Mouse (Mus musculus): ENCODE data around the gene Trim38. TPM values are rescaled to one million over a fixed set of nuclear protein-coding genes. Genes with fewer than 3 reads are reported as not detected.

Gene Trim38
- polyA plus RNA-seq, 1 experiment from 2014 or later = not detected

- Histone ChIP-seq H3K4me1 (no peaks in the 10 kb centered on the region), H3K4me3 (no peak overlapping the region), H3K4me2 (no peak overlapping the region), H3K9me3 (replicated peaks) (no peaks in the 10 kb centered on the region), H3K36me3 (no peaks in the 10 kb centered on the region), H3K9ac (no peak overlapping the region), H3K27me3 (replicated peaks) (no peaks in the 10 kb centered on the region), H3K27ac (no peak overlapping the region)
- ATAC-seq = no peak
- 56% methylated on average over 3 of the region's 3 CpGs for WGBS (ENCODE audit: insufficient replicate concordance)
Measured at GRCm38 (mm10) chr13:23822213-23822612, 52.5 kb downstream of the Trim38 start.

DNA sequence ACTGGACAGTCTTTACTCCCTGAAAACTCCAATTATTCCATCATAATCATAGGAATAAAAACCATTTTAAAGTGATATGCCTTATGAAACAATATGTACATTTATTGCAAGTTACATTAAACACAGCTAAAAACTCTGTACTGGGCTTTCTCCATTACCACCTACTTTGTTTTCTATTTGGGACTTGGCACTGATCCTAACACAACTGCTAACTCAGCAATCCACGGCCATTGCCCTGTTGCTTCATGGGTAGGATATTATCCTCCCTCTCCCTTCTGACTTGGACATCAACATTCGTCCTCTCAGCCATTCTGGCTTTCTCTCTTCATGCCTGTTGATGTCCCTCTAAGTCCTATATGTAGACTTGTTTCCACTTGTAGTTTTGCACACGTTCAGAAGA, 56.9 kb downstream of the Trim38 start:
- WGBS (ENCODE audit: insufficient replicate concordance) = 54% methylated on average over 3 of the region's 3 CpGs
- H3K27ac ChIP-seq = no peak overlapping the region
- no peak overlapping the region for H3K4me2 ChIP-seq
- no peak overlapping the region for H3K4me3 ChIP-seq
- no peak overlapping the region for H3K9ac ChIP-seq
- H3K36me3 ChIP-seq = no peaks in the 10 kb centered on the region
- H3K27me3 ChIP-seq (replicated peaks) = no peaks in the 10 kb centered on the region
- H3K4me1 ChIP-seq = no peaks in the 10 kb centered on the region
- no peaks in the 10 kb centered on the region for H3K9me3 ChIP-seq (replicated peaks)
- no peak for ATAC-seq

DNA sequence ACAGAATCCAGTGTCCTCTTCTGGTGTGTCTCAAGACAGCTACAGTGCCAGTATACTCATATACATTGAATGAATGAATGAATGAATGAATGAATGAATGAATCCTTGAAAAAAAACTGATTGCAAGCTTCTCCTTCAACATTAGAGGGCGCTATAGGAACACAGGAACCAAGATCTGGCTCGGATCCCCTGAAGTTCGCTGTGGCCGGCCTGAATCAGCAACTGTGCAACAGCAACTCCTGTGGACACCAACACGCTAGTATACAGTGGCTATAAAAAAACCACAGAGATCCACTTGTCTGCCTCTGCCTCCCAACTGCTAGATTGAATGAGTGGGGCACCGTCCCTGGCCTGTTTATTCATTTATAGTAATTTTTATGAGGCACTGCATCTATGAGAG, 63.3 kb downstream of the Trim38 start:
- no peaks in the 10 kb centered on the region for H3K4me1 ChIP-seq
- H3K4me3 ChIP-seq = no peak overlapping the region
- no peaks in the 10 kb centered on the region for H3K9me3 ChIP-seq (replicated peaks)
- H3K27me3 ChIP-seq (replicated peaks) = no peaks in the 10 kb centered on the region
- H3K27ac ChIP-seq = no peak overlapping the region
- ATAC-seq = no peak
- no peak overlapping the region for H3K9ac ChIP-seq
- H3K4me2 ChIP-seq = no peak overlapping the region
- H3K36me3 ChIP-seq = no peaks in the 10 kb centered on the region
- WGBS (ENCODE audit: insufficient replicate concordance) = 9% methylated on average over 6 of the region's 6 CpGs

DNA sequence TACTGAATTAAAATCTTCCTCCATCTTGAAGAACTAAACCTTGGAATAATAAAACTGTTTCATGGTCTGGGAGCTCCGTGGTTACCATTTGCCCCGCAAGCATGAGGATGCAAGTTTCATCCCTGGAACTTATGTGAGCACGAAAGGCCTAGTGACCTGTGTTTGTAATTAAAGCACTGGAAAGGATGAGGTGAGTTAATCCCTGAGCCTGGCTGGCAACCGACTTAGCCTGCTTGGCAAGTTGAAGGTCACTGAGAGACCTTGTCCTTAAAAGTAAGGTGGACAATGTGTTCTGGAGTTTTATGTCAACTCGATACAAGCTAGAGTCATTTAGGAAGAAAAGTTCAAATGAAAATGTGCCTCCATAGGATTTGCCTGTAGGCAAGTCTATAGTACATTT, 65.1 kb downstream of the Trim38 start:
- ATAC-seq = no peak
- no peaks in the 10 kb centered on the region for H3K27me3 ChIP-seq (replicated peaks)
- WGBS (ENCODE audit: insufficient replicate concordance) = 80% methylated on average over 5 of the region's 5 CpGs

DNA sequence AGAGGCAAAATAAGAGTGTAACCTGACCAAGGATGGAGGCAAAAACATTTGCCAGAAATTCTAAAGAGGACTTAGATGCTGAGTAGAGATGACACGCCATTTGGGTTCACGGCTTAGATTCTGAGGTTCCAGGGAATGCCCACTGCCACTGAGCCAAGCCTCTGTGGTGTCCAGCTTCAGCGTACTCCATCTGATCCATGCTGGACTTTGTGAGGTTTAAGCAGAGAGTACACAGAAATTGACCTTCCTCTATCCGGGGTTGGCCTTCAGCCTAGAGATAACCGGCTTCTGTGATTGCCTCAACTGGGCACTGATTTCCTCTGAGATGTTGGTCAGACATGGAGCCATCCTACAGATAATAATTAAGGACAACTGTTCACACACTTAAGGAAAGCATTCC, 66.9 kb downstream of the Trim38 start:
- Histone ChIP-seq H3K36me3 (no peaks in the 10 kb centered on the region), H3K4me3 (no peak overlapping the region), H3K4me1 (no peaks in the 10 kb centered on the region), H3K9me3 (replicated peaks) (no peaks in the 10 kb centered on the region), H3K27ac (no peak overlapping the region; the same call in 1 of the 2 replicates), H3K4me2 (no peak overlapping the region), H3K27me3 (replicated peaks) (no peaks in the 10 kb centered on the region), H3K9ac (no peak overlapping the region)
- 70% methylated on average over 5 of the region's 5 CpGs for WGBS (ENCODE audit: insufficient replicate concordance)
- ATAC-seq = no peak

More for the DNA sequence above, 65.1 kb downstream of the Trim38 start:
- no peaks in the 10 kb centered on the region for H3K4me1 ChIP-seq
- no peak overlapping the region for H3K4me3 ChIP-seq
- H3K9ac ChIP-seq = no peak overlapping the region
- no peak overlapping the region for H3K4me2 ChIP-seq
- no peaks in the 10 kb centered on the region for H3K9me3 ChIP-seq (replicated peaks)
- H3K27ac ChIP-seq = no peak overlapping the region
- no peaks in the 10 kb centered on the region for H3K36me3 ChIP-seq

GRCm38 (mm10) chr13:23839308-23839707, 69.6 kb downstream of the Trim38 start, which contains the start of gene Slc17a3:
Gene Slc17a3 (plus strand): TSS chr13:23839434.
- no peak for ATAC-seq
- no peaks in the 10 kb centered on the region for H3K36me3 ChIP-seq
- H3K27ac ChIP-seq = no peak within 1 kb of the TSS
- no peak within 1 kb of the TSS for H3K9ac ChIP-seq
- H3K27me3 ChIP-seq (replicated peaks) = peaks cover 12% of the 10 kb centered on the region; the same call in 1 of the 2 replicates
- no peaks in the 10 kb centered on the region for H3K4me1 ChIP-seq
- H3K9me3 ChIP-seq (replicated peaks) = no peaks in the 10 kb centered on the region
- no peak within 1 kb of the TSS for H3K4me2 ChIP-seq
- H3K4me3 ChIP-seq = no peak within 1 kb of the TSS
- WGBS (ENCODE audit: insufficient replicate concordance) = 55% methylated on average over 2 of the region's 2 CpGs

Small RNA genes lying within 50 kb of the gene (microRNA-seq; reads per million reads assigned to microRNA genes)
- not detected for gene Gm44314
- not detected for gene Gm44484

Other genes with a start within 250 kb of the Trim38 start
- gene Hist1h4h, start 238.9 kb upstream of the Trim38 start, polyA plus RNA-seq (2016; fragmentation: Nextera tagmentation; extraction: Ambion mirVana) = 4.4 and 4.7 TPM in 2 replicates
- 7.8 and 13.9 TPM in 2 replicates for gene Hist1h2af, start 236.0 kb upstream of the Trim38 start, polyA plus RNA-seq (2016; fragmentation: Nextera tagmentation; extraction: Ambion mirVana)
- gene Hist1h3g, start 234.5 kb upstream of the Trim38 start, polyA plus RNA-seq (2016; fragmentation: Nextera tagmentation; extraction: Ambion mirVana) = 12.9 and 16.3 TPM in 2 replicates
- 1.4 and 1.5 TPM in 2 replicates for gene Hist1h2bh, start 226.5 kb upstream of the Trim38 start, polyA plus RNA-seq (2016; fragmentation: Nextera tagmentation; extraction: Ambion mirVana)
- 1.3 and 1.6 TPM in 2 replicates for gene Hist1h3f, start 225.9 kb upstream of the Trim38 start, polyA plus RNA-seq (2016; fragmentation: Nextera tagmentation; extraction: Ambion mirVana)
- gene Hist1h4f, start 218.3 kb upstream of the Trim38 start, polyA plus RNA-seq (2016; fragmentation: Nextera tagmentation; extraction: Ambion mirVana) = 1.1 and 1.6 TPM in 2 replicates
- 0.89 and 0.93 TPM in 2 replicates for gene Hist1h1d, start 216.7 kb upstream of the Trim38 start, polyA plus RNA-seq (2016; fragmentation: Nextera tagmentation; extraction: Ambion mirVana)
- gene Hist1h3e, start 207.5 kb upstream of the Trim38 start, polyA plus RNA-seq (2016; fragmentation: Nextera tagmentation; extraction: Ambion mirVana) = 4.9 and 6.2 TPM in 2 replicates
- gene Hist1h2ae, start 198.7 kb upstream of the Trim38 start, polyA plus RNA-seq (2016; fragmentation: Nextera tagmentation; extraction: Ambion mirVana) = 106 and 109 TPM in 2 replicates
- gene Hist1h2bg, start 198.5 kb upstream of the Trim38 start, polyA plus RNA-seq (2016; fragmentation: Nextera tagmentation; extraction: Ambion mirVana) = 10.7 and 14.4 TPM in 2 replicates
- 7.1 and 9.9 TPM in 2 replicates for gene Hist1h2bf, start 195.7 kb upstream of the Trim38 start, polyA plus RNA-seq (2016; fragmentation: Nextera tagmentation; extraction: Ambion mirVana)
- gene Hist1h2ad, start 195.5 kb upstream of the Trim38 start, polyA plus RNA-seq (2016; fragmentation: Nextera tagmentation; extraction: Ambion mirVana) = 1.2 and 3.1 TPM in 2 replicates
- 5.3 and 6.2 TPM in 2 replicates for gene Hist1h3d, start 194.2 kb upstream of the Trim38 start, polyA plus RNA-seq (2016; fragmentation: Nextera tagmentation; extraction: Ambion mirVana)
- 128 and 134 TPM in 2 replicates for gene Hist1h4d, start 188.3 kb upstream of the Trim38 start, polyA plus RNA-seq (2016; fragmentation: Nextera tagmentation; extraction: Ambion mirVana)
- gene Hist1h2be, start 148.8 kb upstream of the Trim38 start, polyA plus RNA-seq (2016; fragmentation: Nextera tagmentation; extraction: Ambion mirVana) = 2.1 and 2.2 TPM in 2 replicates
- 26.5 and 27.9 TPM in 2 replicates for gene Hist1h1e, start 147.4 kb upstream of the Trim38 start, polyA plus RNA-seq (2016; fragmentation: Nextera tagmentation; extraction: Ambion mirVana)
- 0.91 and 1.3 TPM in 2 replicates for gene Hist1h2ac, start 86.0 kb upstream of the Trim38 start, polyA plus RNA-seq (2016; fragmentation: Nextera tagmentation; extraction: Ambion mirVana)
- 75.3 and 75.6 TPM in 2 replicates for gene Hist1h2bc, start 85.7 kb upstream of the Trim38 start, polyA plus RNA-seq (2016; fragmentation: Nextera tagmentation; extraction: Ambion mirVana)
- gene Hist1h1t, start 74.1 kb upstream of the Trim38 start, polyA plus RNA-seq (2016; fragmentation: Nextera tagmentation; extraction: Ambion mirVana) = not detected in 2 replicates
- 8.6 and 11.6 TPM in 2 replicates for gene Hist1h4c, start 71.5 kb upstream of the Trim38 start, polyA plus RNA-seq (2016; fragmentation: Nextera tagmentation; extraction: Ambion mirVana)
- gene Hfe, start 59.1 kb upstream of the Trim38 start, polyA plus RNA-seq (2016; fragmentation: Nextera tagmentation; extraction: Ambion mirVana) = 4.9 and 5.7 TPM in 2 replicates
- gene Hist1h1c, start 31.1 kb upstream of the Trim38 start, polyA plus RNA-seq (2016; fragmentation: Nextera tagmentation; extraction: Ambion mirVana) = 56.9 and 57.2 TPM in 2 replicates
- 4.8 and 6.7 TPM in 2 replicates for gene Hist1h3c, start 24.3 kb upstream of the Trim38 start, polyA plus RNA-seq (2016; fragmentation: Nextera tagmentation; extraction: Ambion mirVana)
- gene Hist1h2bb, start 23.2 kb upstream of the Trim38 start, polyA plus RNA-seq (2016; fragmentation: Nextera tagmentation; extraction: Ambion mirVana) = 4.6 and 5.5 TPM in 2 replicates
- 70.3 TPM in 2 replicates for gene Hist1h2ab, start 18.8 kb upstream of the Trim38 start, polyA plus RNA-seq (2016; fragmentation: Nextera tagmentation; extraction: Ambion mirVana)
- 15.2 and 16.6 TPM in 2 replicates for gene Hist1h3b, start 17.6 kb upstream of the Trim38 start, polyA plus RNA-seq (2016; fragmentation: Nextera tagmentation; extraction: Ambion mirVana)
- 4.5 and 5.7 TPM in 2 replicates for gene Hist1h4b, start 12.9 kb upstream of the Trim38 start, polyA plus RNA-seq (2016; fragmentation: Nextera tagmentation; extraction: Ambion mirVana)
- 0.44 and 0.93 TPM in 2 replicates for gene Hist1h4a, start 8.7 kb upstream of the Trim38 start, polyA plus RNA-seq (2016; fragmentation: Nextera tagmentation; extraction: Ambion mirVana)
- gene Hist1h3a, start 7.5 kb upstream of the Trim38 start, polyA plus RNA-seq (2016; fragmentation: Nextera tagmentation; extraction: Ambion mirVana) = 5.5 and 6.8 TPM in 2 replicates
- gene Hist1h1a, start 6.2 kb upstream of the Trim38 start, polyA plus RNA-seq (2016; fragmentation: Nextera tagmentation; extraction: Ambion mirVana) = 4.9 and 5.8 TPM in 2 replicates
- 0.35 and 0.43 TPM in 2 replicates for gene Slc17a2, start 37.1 kb downstream of the Trim38 start, polyA plus RNA-seq (2016; fragmentation: Nextera tagmentation; extraction: Ambion mirVana)
- 0.72 and 0.79 TPM in 2 replicates for gene Slc17a3, start 69.5 kb downstream of the Trim38 start, polyA plus RNA-seq (2016; fragmentation: Nextera tagmentation; extraction: Ambion mirVana)
- not detected in 2 replicates for gene Slc17a1, start 97.8 kb downstream of the Trim38 start, polyA plus RNA-seq (2016; fragmentation: Nextera tagmentation; extraction: Ambion mirVana)
- gene Slc17a4, start 145.1 kb downstream of the Trim38 start, polyA plus RNA-seq (2016; fragmentation: Nextera tagmentation; extraction: Ambion mirVana) = 0.06 TPM in 1 of 2 replicates, not detected in the other
- gene Hist1h2ba, start 164.2 kb downstream of the Trim38 start, polyA plus RNA-seq (2016; fragmentation: Nextera tagmentation; extraction: Ambion mirVana) = not detected in 2 replicates
- gene Hist1h2aa, start 164.5 kb downstream of the Trim38 start, polyA plus RNA-seq (2016; fragmentation: Nextera tagmentation; extraction: Ambion mirVana) = not detected in 2 replicates
- gene Scgn, start 221.3 kb downstream of the Trim38 start, polyA plus RNA-seq (2016; fragmentation: Nextera tagmentation; extraction: Ambion mirVana) = not detected in 2 replicates